Mouse (Mus musculus): ENCODE results near the gene E130218I03Rik.

The E130218I03Rik gene

DNA sequence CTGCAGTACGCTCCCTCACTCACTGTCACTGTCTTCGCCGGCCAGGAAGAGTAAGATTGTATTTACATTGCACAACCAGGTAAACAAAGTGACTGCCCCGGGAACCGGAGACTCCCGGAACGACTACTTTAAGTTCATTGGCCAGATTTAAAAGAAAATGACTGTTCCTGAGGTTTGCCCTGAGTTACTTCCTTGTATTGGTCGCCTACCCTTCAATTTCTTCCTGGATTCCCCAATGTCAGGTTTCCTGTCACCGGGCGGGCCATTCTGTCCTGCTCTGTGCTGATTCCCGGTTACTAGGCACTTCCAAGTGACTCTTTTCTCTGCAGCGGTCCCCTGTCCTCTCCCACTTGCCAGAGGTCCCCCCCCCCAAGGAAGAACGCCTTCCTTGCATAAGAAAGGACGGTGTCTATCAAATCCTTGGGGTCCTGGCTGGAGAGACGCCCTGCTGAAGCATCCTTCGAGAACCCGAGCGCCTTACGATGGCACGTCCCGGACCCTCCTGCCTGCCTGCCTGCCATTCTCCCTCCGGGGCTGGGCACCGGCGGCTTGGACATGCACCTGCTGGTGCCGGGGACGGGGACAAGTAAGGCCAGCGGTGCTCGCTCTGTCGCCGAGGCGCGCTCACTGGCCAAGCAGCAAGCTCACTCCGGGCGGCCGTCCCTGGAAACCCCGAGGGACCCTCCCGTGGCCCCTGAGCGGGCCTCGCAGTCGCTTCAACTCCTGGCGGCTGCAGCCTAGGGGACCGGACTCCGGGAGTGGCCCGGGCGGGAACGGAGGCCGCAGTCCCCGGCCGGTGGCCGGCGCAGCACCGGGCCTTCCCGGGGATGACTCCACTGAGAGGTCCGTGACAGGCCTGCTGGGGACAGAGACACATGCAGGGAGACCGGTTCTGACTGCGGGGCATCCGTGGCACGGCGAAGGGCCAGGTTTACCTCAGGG lies 43.0 kb downstream of the E130218I03Rik start:
- DNase-seq (ENCODE audit: low read depth, low spot score) = no peak

DNA sequence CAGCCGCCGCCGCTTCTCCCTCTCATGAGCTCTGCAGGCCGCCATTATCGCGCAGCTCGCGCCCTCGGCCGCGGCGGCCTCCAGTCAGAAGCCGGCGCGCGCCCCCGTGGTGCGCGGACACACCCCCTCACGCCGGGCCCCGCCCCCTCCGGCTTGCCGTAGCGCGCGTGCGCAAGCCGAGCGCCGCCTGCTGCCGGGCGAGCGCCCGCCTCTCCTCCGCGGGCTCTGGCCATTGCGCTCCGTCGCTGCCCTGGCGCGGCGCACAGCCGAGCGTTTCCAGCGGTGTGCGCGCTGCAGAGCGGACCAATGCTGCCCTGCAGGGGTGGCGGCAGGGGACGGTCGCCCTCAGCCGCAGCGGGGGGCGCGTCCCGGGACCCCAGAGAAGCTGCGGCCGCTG lies 43.7 kb downstream of the E130218I03Rik start:
- DNase-seq (ENCODE audit: low read depth, low spot score) = peak; percentile 96

DNA sequence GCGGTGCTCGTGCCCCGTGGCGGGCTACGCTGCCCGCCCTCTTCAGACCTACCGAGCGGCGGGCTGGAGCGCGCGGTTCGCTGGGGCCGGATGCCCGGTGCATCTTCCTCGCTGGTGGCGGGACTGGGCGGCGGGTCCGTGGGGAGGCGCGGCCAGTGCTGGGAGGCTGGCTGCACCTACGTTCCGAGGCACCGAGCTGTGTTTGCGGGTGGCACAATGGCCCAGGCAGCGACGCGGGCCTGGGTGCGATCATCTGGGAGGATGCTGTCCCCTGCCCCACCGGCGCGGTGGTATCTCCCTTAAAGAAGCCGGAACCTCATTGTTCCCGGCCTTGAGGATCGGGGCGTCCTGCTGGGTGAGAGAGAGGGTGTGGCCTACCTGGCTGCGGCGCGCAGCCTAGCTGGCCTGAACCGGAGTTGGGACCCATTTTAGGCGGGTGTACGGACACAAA lies 44.1 kb downstream of the E130218I03Rik start, which contains the start of gene Pdik1l:
Gene Pdik1l, minus strand, starts transcription at position 321 of the 451 bp plus-strand sequence.
- DNase-seq (ENCODE audit: low read depth, low spot score) = peak; percentile 92

DNA sequence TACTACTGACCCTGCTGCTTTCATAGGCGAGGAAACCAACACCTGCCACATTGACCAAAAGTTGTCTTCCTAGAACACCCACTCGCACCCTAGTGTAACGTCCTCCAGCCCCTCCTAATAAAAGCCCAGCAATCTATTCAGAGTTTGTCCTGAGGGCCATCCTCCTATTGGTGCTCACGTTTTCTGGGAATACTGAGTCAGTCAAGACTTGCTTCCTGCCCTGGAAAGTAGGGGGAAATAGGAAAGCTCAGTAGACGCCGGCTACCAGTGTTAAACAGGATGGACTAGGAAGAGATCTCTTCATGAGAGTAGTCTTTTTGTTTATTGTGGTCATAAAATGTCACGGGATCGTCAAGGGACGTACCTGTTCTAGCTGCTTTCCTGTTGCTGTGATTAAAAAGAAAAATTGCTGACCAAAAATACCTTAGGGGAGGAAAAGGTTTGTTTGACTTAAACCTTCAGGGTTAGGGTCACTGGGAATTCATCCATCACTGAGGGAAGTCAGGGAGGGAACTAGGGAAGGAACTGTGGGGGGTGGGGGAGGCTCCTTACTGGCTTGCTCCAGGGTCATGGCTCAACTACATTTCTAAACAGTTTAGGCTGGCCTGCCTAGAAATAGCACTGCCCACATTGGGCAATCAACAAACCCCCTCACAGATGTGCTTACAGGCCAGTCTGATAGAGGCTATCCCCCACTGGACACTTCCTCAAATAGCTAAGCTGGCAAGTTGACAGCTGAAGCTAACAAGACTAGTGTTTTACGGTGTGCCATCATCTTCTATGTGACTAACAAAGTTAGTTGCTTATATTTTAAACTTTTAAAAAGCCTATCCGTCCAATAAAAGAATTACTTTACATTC lies 45.2 kb downstream of the E130218I03Rik start:
- no peak for DNase-seq (ENCODE audit: low read depth, low spot score)

DNA sequence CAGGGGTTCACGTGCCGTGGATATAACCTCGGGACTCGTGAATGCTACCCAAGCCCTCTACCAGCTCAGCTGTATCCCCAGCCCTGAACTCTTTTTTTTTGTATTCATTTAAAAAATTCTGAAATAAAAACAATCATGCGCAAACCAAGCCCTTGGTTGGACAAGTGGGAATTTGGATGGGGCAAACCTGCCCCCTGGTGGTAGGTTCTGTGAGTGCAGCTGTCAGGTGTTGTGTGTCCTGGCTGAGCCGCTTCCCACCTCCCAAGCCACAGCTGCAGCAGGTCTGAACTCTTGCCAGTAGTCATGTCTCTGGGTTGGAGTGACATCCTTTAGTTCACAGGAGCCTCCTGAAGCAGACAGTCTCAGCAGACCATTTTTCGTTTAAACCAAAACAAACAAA lies 48.6 kb downstream of the E130218I03Rik start:
- DNase-seq (ENCODE audit: low read depth, low spot score) = peak; percentile 84

DNA sequence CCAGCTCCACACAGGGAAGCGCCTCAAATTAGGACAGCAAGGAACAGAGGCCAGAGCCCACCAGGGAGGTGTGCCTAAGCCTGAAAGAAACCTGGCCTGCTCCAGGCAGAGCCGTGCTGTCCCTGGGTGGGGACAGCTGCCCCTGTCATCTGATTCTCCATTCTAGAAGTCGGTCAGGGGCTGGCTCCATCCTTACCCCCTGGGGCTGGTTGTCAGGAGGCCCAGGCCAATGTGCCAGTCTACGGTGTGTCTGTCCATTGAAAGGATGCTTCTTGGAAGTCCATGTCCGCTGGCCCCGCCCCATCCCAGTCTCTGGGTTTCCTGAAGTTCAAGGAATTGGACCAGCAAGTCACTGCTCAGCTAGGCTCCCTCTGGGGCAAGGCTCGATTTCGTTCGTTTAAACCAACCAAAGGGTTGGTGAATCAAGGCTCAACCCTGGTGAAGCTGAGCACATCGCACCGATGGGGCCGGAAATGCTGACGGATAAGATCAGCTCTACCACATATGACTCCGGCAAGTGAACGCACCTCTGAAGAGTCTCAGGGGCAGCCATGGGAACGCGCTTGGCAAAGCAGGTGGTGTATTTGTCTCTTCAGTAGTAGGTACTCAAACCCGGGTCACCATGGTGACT lies 49.7 kb downstream of the E130218I03Rik start:
- DNase-seq (ENCODE audit: low read depth, low spot score) = no peak

DNA sequence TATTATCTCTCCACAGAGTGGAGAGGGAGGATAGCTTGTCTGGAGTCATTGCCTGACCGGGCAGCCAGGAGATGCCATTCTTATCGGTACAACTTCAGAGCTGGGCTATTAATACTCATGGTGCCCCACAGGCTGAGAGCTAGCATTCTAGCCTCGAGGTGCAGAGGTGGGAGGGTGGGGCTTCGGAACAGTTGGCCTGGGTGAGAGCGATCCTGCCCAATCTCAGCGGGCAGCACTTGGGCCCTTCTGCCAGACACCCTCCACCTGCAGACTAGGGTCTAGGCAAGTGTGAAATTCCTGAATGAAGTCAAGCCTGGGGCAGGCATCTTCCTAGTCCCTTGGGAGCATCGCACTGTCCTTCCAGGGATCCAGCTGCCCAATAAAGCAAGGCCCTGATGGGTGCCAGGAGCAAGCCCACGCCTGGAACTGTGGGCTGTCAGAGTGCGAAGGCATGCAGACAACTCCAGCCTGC lies 50.3 kb downstream of the E130218I03Rik start:
- DNase-seq (ENCODE audit: low read depth, low spot score) = no peak

All from mesoderm, embryonic 11.5 days (tissue).